Comparison of ENCODE assay signal across 8 mouse cellular contexts in the genomic region with DNA sequence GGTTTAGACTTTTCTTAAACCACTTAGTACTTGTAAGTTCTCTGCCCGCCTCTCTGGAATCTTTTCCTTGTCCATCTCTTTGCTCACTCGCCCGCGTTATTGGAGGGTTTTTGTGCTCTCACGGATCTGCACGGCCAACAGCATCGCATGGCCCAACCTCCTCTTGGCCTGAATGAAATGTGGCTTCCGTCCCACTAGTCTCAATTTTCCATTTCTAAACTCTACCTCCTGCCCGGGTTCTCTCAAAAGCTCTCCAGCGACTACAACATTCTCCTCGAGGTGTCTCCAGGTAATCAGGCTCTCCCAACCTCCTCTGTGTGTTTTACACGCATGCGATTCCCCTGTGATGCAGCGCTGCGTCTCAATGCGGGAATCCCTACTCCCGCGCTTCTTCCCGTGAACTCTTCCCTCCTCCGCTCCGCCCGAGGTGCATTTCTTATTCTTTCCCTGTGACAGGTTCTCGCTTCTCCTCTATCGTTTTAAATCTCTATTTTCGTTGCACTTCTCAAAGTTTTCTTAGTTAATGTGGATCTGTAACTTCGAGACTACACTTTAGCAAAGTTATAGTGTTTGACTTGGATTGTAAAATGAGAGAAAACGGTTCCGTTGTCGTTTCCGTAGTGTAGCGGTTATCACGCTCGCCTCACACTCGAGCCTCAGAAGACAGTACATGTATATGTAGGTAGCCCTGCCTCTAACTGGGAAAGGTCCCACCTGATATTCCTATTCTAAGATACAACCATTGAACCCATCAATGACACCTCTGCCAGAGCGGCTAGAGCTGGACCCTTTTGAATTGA. TPM values are rescaled to one million over a fixed set of nuclear protein-coding genes. Genes with fewer than 3 reads are reported as not detected.
A peak's percentile ranks its signal among the peaks of the same experiment; 100 is the strongest.
DNase-seq lines count a peak whose midpoint lies in the region; ATAC-seq lines count a peak whose summit lies in the region.

No protein-coding gene starts in this region.

- no peaks in the 10 kb centered on the region for H3K36me3 ChIP-seq in neural tube, embryonic 11.5 days (ENCODE audit: control insufficient read depth, insufficient read depth, low read length)
- H3K36me3 ChIP-seq in hindbrain, embryonic 15.5 days, result no peaks in the 10 kb centered on the region
- no peaks in the 10 kb centered on the region for H3K36me3 ChIP-seq in midbrain, embryonic 16.5 days (ENCODE audit: control insufficient read depth, insufficient read depth, low read length)

- H3K9me3 ChIP-seq in neural tube, embryonic 11.5 days (ENCODE audit: control insufficient read depth, low read length), result no peaks in the 10 kb centered on the region
- no peaks in the 10 kb centered on the region for H3K9me3 ChIP-seq in hindbrain, embryonic 15.5 days
- H3K9me3 ChIP-seq in midbrain, embryonic 16.5 days (replicated peaks; ENCODE audit: control insufficient read depth, low read length, poor library complexity, severe bottlenecking), result no peaks in the 10 kb centered on the region

- under 1% methylated on average over 35 of the region's 35 CpGs for WGBS in neural tube, embryonic 11.5 days
- WGBS in hindbrain, embryonic 15.5 days, result under 1% methylated on average over 35 of the region's 35 CpGs
- WGBS in midbrain, embryonic 16.5 days, result under 1% methylated on average over 35 of the region's 35 CpGs

- peak; percentile 6 for DNase-seq in adrenal gland, adult 2 months
- no peak for DNase-seq in adrenal gland, postnatal 36 days
- peak; percentile 73 for DNase-seq in neural tube, embryonic 11.5 days (ENCODE audit: low spot score)
- no peak for DNase-seq in neural tube, embryonic 10.5 days (ENCODE audit: extremely low spot score, low spot score)
- no peak for DNase-seq in spleen, postnatal 36 days (ENCODE audit: low spot score in 2 of 2)
- no peak for DNase-seq in urinary bladder, postnatal 14 days (ENCODE audit: low spot score)

- ATAC-seq in neural tube, embryonic 11.5 days (ENCODE audit: insufficient read depth, low FRiP score, low TSS enrichment), result peak; percentile 45; the same call in 1 of the 2 replicates
- no peak for ATAC-seq in hindbrain, embryonic 15.5 days (ENCODE audit: low FRiP score, low read depth)
- ATAC-seq in midbrain, embryonic 16.5 days, result peak; percentile 49

- H3K4me2 ChIP-seq in neural tube, embryonic 11.5 days (ENCODE audit: low read depth), result peak overlapping the region; percentile 56
- H3K4me2 ChIP-seq in hindbrain, embryonic 15.5 days, result peak overlapping the region; percentile 83
- peak overlapping the region; percentile 83 for H3K4me2 ChIP-seq in midbrain, embryonic 16.5 days (ENCODE audit: low read length)

- H3K4me1 ChIP-seq in neural tube, embryonic 11.5 days (ENCODE audit: control insufficient read depth, insufficient read depth, low read length), result no peaks in the 10 kb centered on the region; the same call in 1 of the 2 replicates
- H3K4me1 ChIP-seq in hindbrain, embryonic 15.5 days (replicated peaks), result peaks cover 17% of the 10 kb centered on the region
- peaks cover 3% of the 10 kb centered on the region; the same call in 1 of the 2 replicates for H3K4me1 ChIP-seq in midbrain, embryonic 16.5 days (ENCODE audit: control insufficient read depth, insufficient read depth, low read length)

- H3K9ac ChIP-seq in neural tube, embryonic 11.5 days (ENCODE audit: low read length), result peak overlapping the region; percentile 45
- H3K9ac ChIP-seq in hindbrain, embryonic 15.5 days, result peak overlapping the region; percentile 32
- peak overlapping the region; percentile 57 for H3K9ac ChIP-seq in midbrain, embryonic 16.5 days (ENCODE audit: low read depth, low read length)

- peak overlapping the region; percentile 38 for H3K4me3 ChIP-seq in neural tube, embryonic 11.5 days (ENCODE audit: low read depth, low read length)
- peak overlapping the region; percentile 45 for H3K4me3 ChIP-seq in hindbrain, embryonic 15.5 days
- peak overlapping the region; percentile 45 for H3K4me3 ChIP-seq in midbrain, embryonic 16.5 days (ENCODE audit: low read depth, low read length)

- H3K27me3 ChIP-seq in neural tube, embryonic 11.5 days (ENCODE audit: control insufficient read depth, insufficient read depth, low read length), result peaks cover 5% of the 10 kb centered on the region; the same call in 1 of the 2 replicates
- H3K27me3 ChIP-seq in hindbrain, embryonic 15.5 days, result peaks cover 18% of the 10 kb centered on the region
- peaks cover 19% of the 10 kb centered on the region for H3K27me3 ChIP-seq in midbrain, embryonic 16.5 days (ENCODE audit: control insufficient read depth, insufficient read depth, low read depth, low read length)

- no peak overlapping the region for H3K27ac ChIP-seq in neural tube, embryonic 11.5 days (ENCODE audit: low read depth, low read length)
- no peak overlapping the region for H3K27ac ChIP-seq in hindbrain, embryonic 15.5 days (replicated peaks)
- no peak overlapping the region for H3K27ac ChIP-seq in midbrain, embryonic 16.5 days (ENCODE audit: low read length)

RNA-seq across cellular contexts. Expression of a gene that starts 39.2 kb away (rescaled TPM):
- total RNA-seq in adrenal gland, adult 2 months (2021), result not detected
- not detected in 2 replicates for polyA plus RNA-seq in adrenal gland, adult 2 months (2012; rRNA removed)
- total RNA-seq in adrenal gland, postnatal 36 days (2021), result not detected
- not detected in 2 replicates for polyA plus RNA-seq in neural tube, embryonic 11.5 days (2014; fragmentation: Nextera tagmentation; extraction: Ambion mirVana)
- not detected in 2 replicates for polyA plus RNA-seq in hindbrain, embryonic 15.5 days (2015; fragmentation: Nextera tagmentation; extraction: Ambion mirVana)
- polyA plus RNA-seq in midbrain, embryonic 16.5 days (2015; fragmentation: Nextera tagmentation; extraction: Ambion mirVana), result not detected in 2 replicates

RNA-seq across cellular contexts. Expression of a gene that starts 50.4 kb away (rescaled TPM):
- total RNA-seq in adrenal gland, adult 2 months (2021), result not detected
- not detected in 2 replicates for polyA plus RNA-seq in adrenal gland, adult 2 months (2012; rRNA removed)
- not detected for total RNA-seq in adrenal gland, postnatal 36 days (2021)
- not detected in 2 replicates for polyA plus RNA-seq in neural tube, embryonic 11.5 days (2014; fragmentation: Nextera tagmentation; extraction: Ambion mirVana)
- not detected in 2 replicates for polyA plus RNA-seq in hindbrain, embryonic 15.5 days (2015; fragmentation: Nextera tagmentation; extraction: Ambion mirVana)
- not detected in 2 replicates for polyA plus RNA-seq in midbrain, embryonic 16.5 days (2015; fragmentation: Nextera tagmentation; extraction: Ambion mirVana)

Comparison
In these comparisons a context has a peak if more than half of its experiments do, and no peak if none do; other contexts are left out.
1. DNase-seq: peak in adrenal gland, adult 2 months (single experiment) and neural tube, embryonic 11.5 days (single experiment); none in adrenal gland, postnatal 36 days (0 of 2), neural tube, embryonic 10.5 days (single experiment), spleen, postnatal 36 days (0 of 2) and urinary bladder, postnatal 14 days (single experiment).
2. Peak in every context shown above with its lines, with median percentiles within 50 percentile points of each other: H3K4me2 ChIP-seq, H3K4me3 ChIP-seq and H3K9ac ChIP-seq.